Mouse (Mus musculus) fibroblast of lung, adult 2 months (primary cell): Measurements from ENCODE around the gene Ctdsp1.

ENCODE experiments used
- DNase-seq: peaks from one replicate; pipeline ENCODE4 v3.0.0-alpha.2; 2011; ENCODE audit warnings: low read depth

Ctdsp1 gene

GRCm38 (mm10) chr1:74390924-74391748, at the start of gene Ctdsp1:
Gene Ctdsp1, plus strand, starts transcription at chr1:74391509.
- DNase-seq: peak; percentile 86

DNA sequence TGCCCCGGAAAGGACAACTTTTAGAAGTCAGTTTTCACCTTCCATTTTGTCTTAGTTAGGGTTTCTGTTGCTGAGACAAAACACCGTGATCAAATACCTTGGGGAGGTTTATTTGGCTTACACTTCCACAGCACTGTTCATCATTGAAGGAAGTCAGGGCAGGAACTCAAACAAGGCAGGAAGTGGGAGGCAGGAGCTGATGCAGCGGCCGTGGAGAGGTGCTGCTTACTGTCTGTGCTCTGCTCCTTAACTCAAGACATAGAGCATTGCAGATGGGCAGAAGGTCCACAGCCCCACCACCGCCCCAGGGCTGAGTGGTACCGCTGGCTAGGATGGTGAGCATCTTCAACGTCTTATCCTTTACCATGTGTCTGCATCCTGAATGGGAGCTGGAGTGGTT, 49.4 kb upstream of the Ctdsp1 start:
- no peak for DNase-seq

GRCm38 (mm10) chr1:74342308-74342707, 49.0 kb upstream of the Ctdsp1 start:
- no peak for DNase-seq

DNA sequence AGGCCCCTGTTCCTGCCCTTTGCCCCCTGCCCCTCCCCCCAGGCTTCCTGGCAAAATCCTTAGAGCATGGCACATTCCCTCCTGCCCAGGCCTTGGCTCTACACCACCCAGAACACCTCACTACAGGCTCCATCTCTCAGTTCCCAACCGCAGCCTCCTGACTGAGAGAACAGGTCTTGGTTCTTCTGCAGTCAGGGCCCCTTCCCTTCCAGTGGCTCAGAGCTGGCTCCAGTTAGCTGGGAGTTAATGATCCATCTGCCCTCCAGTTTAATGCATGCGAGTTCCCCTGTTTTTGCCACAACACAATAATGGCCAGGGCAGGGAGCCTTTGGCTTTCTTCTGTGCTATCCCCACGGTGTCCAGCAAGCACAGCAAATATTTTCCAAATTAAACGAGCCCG, 48.1 kb upstream of the Ctdsp1 start:
- DNase-seq: no peak

DNA sequence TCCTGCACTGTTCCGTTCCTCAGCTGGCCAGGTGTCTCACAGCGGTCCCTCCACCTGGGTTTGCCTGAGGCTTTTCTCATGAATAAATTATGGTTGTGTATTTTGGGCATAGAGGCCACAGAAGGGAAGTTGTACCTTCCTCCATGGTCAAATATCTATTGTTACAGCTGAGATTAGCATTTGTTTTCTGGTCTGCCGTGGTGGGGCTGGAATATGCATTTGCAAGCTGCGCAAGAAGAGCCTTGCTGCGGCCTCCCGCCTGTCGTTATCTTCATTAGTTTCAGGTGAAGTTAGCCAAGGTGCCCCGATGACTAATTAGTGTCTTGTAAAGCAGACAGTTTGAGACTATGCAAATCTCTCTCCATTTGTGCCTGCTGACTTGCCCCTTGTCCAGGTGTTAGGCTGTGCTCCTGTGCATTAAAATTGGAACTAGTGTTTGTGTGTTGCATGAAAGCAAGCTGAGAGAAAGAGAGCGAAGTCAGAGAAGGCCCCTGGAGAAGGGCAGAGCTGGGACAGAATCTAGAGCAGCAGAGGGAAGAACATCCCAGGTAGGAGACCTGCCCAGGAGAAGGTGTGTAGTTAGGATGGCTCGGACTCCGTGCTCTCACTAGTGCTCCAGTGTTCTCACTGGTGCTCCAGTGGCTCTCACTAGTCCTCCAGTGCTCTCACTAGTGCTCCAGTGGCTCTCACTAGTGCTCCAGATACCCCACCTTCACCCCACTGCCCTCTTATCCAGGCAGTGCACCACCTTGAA, 47.0 kb upstream of the Ctdsp1 start:
- DNase-seq: no peak

DNA sequence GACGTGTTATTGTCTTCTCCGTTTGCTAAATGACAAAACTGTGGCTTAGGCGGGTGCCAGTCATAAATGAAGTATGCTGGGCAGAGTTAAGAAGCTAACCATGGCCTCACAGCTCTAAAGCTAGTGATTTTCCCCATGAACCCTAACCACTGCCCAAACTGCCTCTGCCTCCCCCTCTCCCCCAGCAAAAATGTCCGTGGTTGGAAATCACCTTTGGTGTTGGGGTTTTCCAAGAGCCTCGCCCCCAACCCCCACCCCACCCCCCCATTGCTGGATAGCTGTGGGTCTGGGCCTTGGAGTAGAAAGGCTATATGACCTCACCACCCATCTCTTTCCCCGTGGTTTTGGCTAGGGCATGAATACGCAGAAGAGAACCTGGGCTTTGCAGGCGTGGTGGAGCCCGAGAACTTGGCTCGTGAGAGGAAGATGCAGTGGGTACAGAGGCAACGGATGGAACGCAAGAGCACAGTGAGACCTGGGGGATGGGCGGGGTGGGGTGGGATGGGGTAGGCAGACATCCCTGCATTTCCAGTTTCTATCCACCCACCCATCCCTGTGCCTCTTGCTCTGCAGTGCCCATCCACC, 40.0 kb upstream of the Ctdsp1 start:
- no peak for DNase-seq

- peak; percentile 66 for DNase-seq
Measured at GRCm38 (mm10) chr1:74352532-74353096, 38.7 kb upstream of the Ctdsp1 start.

- no peak for DNase-seq
Measured at GRCm38 (mm10) chr1:74353453-74354229, 37.7 kb upstream of the Ctdsp1 start.

DNA sequence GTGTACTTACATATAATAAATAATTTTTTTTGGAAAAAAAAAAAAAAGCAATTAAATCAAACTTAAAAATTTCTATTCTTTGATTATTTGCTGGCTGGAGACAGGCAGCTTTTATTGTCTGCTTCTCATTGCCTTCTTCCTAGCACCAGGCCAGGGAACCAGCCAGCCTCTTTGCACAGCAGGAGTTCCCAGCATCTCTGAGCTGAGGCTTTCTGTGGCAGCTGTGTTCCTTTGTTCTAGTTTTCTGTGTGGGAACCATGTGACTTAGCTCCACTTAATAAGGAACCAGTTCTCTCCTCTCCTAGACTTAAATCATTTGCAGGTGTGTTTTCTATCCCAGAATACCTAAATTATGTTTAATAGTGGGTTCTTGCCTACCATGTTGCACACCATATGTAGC, 33.8 kb upstream of the Ctdsp1 start:
- DNase-seq: no peak

DNA sequence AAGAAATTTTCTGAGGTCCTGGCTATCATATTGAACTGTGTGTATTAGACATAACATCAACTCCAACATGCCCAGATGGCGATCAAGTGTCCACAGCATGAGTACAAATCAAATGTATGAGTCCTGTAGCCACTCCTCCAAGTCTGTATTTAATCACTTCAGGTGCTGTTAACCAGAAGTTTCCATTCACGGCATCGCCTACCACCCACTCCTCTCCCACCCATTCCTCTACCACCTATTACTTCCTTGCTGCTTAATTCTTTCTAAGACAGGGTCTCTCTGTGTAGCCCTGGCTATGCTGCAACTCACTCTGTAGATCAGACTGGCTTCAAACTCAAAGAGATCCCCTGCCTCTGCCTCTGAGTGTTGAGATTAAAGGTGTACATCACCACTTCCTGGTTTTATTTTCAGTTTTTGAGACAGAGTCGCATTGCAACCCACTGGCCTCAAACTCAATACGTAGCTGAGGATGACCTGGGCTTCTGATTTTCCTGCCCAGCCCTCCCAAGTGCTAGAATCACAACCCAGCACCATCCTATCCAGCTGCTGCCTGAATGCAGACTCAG, 31.3 kb upstream of the Ctdsp1 start:
- DNase-seq: no peak

DNA sequence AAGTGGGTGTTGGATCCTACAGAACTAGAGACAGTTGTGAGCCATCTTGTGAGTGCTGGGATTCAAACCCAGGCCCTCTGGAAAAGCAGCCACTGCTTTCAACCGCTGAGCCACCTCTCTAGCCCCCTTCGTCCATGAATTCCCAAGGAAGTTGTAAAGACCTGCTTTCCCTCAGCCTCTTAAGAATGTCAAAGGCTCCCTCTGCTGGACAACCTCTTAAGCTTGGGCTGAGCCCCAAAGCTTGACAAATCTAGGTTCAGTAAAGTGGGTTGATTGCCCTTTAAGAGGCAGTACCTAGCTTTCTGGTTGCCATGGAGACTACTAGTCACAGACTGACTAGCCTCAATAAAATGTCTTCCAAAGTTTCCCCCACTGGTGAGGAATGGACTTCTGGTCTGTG, 29.5 kb upstream of the Ctdsp1 start, which contains the start of gene Catip:
Gene Catip (plus strand): TSS at position 297 of the 400 bp plus-strand sequence.
- peak; percentile 81 for DNase-seq

DNA sequence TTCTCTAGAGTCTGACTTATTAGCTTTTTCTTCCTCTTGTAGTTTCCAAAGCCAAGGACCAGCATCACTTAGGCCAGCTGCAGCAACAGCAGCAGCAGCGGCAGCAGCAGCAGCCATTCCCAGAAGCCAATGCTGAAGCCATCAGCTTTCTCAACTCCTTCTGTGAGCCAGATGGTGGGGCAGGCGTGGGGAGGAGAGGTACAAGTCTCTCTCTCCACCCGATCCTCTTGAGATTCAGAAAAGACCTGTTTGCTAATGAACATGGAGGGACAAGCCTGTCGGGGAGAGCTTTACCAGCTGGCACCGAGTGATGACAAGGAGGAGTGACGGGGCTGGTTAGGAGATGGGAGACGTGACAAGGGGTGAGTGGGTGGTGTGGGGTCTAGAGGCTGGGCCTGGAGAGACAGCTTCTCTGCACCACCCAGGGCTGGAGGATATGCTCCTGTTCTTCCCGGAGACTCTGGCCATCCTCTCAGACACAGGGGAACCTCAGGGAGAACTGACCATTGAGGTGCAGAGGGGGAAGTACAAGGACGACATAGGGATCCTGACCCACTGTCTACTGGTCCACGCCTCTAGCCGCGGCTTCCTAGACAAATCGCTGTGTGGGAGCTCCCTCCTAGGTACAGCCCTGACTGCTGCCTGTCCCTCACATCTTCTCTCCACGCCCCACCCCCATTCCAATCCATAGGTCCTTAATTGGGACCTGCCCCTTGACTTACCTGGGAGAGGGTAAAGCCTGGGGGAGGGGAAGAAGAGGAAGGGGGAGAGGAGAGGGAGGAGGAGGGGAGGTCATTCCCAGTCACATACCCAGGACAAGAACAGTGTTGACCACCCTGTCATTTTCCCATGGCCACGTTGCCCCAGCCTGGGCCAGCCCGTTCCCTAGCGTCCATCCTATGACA, 28.7 kb upstream of the Ctdsp1 start:
- no peak for DNase-seq

DNA sequence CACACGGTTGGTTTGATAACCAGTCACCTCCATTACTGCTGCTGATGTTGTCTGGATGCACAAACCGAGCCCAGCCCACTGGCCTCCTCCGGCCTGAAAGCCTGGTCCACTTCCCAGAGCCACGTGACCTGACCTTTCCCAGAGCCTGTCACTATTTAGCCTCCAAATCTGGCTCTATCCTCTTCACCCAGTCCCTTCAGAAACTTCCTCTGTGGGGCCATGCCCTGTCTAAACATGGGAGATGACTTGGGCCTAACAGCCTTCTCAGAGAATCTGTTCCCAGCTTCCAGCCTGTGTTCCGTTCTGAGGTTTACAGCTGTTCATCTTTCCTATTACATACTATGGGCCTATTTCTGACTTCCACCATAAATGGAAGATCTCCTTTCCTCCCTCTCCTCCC, 27.9 kb upstream of the Ctdsp1 start:
- no peak for DNase-seq

DNA sequence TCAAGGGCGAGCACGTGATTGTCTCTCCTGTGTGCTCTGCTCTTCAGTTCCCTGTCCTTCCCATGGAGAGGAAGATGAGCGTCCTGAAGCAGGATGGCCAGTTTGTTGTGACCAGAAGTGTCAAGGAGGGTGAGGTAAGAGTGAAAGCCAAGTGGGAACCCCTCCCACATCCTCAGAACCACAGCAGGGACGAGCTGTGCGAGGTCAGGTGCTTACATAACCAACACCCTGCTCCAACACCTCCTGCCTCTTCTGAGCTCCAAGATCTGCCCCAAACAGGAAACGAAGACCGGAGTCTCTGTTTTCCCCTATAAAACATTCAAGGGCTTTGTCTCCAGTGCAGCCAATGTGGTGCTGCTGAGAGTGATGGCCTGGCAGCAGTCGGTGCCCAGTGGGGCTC, 27.0 kb upstream of the Ctdsp1 start:
- DNase-seq: no peak

GRCm38 (mm10) chr1:74367886-74368645, 23.2 kb upstream of the Ctdsp1 start:
- DNase-seq: no peak

GRCm38 (mm10) chr1:74370040-74370439, 21.3 kb upstream of the Ctdsp1 start:
- no peak for DNase-seq

DNA sequence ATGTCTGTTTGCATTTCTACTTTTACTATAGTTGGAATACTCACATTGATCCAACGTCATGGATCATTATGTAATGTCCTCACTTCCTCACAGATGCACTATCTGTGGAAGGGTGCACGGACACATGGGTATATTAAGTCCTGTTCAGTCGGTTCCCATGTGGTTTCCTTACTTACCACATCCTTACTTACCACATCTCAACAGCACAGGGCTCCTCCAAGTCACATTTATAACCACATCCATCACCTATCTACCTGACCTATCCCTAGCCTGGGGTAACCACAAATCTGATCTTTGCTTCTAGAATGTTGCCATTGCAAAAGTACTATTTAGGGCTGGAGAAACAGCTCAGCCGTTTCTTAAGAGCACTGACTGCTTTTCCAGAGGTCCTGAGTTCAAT, 17.9 kb upstream of the Ctdsp1 start:
- no peak for DNase-seq

DNA sequence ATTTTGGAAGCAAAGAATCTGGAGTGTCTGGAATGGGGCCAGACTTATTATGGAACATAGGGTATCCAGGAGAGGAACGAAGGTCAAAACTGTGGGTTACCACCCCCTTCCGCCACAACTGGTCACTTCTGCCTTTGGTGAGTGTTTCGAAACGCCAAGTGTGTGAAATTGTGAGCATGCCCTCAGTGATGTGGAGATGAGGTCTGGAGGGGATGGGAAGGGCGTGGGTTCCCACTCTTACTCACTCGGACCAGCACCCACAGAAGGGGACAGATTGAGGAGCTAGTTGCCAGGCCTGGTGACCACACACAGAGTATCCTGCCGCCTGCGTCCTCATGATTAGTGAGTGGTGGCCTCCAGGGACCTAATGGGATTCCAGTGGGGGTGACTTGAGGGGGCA, 16.3 kb upstream of the Ctdsp1 start, which contains the start of gene Slc11a1:
Gene Slc11a1 (plus strand): TSS at position 216 of the 400 bp plus-strand sequence.
- DNase-seq: no peak

DNA sequence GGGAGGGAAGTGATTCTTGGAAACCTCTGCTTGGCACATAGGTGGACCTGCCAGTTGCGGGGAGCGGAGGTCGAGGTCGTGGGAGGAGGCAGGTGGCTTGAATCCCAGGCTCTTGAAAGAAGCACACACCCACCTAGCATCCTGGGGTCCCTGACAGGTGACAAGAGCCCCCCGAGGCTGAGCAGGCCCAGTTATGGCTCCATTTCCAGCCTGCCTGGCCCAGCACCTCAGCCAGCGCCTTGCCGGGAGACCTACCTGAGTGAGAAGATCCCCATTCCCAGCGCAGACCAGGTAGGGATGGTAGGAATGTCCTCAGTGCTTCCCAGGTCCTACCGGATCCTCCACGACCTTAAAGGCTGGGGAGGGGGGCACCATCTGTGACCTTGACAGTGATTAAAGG, 15.7 kb upstream of the Ctdsp1 start:
- no peak for DNase-seq

DNA sequence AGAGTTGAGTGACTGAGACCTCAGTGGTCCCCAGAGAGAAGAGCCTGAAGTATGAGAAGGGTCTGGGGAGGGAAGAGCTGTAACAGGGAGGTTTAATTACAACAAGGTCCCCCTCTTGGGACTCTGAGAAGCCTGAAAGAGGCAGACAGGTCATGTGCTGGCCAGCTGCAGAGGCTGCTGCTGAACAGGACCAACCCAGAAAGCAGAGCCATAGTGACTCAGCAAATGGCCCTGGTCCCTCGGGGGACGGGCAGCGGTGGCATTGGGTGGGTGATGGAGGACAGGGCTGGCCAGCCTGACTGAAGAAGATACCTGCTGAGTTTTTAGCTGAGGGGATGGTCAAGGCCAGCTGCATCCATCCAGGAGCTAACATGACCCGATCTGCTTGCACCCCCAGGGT, 14.9 kb upstream of the Ctdsp1 start:
- DNase-seq: no peak
